ENCODE assay signal across 8 mouse cellular contexts in genomic region chr7:16239554-16239997, GRCm38 (mm10). TPM values are rescaled to one million over a fixed set of nuclear protein-coding genes. Genes with fewer than 3 reads are reported as not detected.
DNase-seq lines count a peak whose midpoint lies in the region; ATAC-seq and TF ChIP-seq lines count a peak whose summit lies in the region.
"Had no signal": no experiment of that assay in that cellular context is flagged by ENCODE, and none has a peak within 500 bp of the region (broad histone marks: within the 10 kb centered on the region; RNA-seq: fewer than 3 reads in every experiment).

No protein-coding gene starts in this region.

- no peak for ATAC-seq in heart, embryonic 13.5 days (ENCODE audit: extremely low read depth, insufficient number of reproducible peaks, low FRiP score, low TSS enrichment)

- TF ChIP-seq RAD21 in MEL (IDR thresholded peaks at IDR 0.05; ENCODE audit: low read depth, low read length): no peak

- H3K79me2 ChIP-seq in MEL (ENCODE audit: control insufficient read depth, insufficient read depth, low read length, poor library complexity): no peaks in the 10 kb centered on the region

- 50% methylated on average over 9 of the region's 9 CpGs for WGBS in heart, embryonic 13.5 days
- WGBS in limb, embryonic 10.5 days: 68% methylated on average over 9 of the region's 9 CpGs

- H3K27me3 ChIP-seq in MEL (ENCODE audit: control insufficient read depth in 1 of 2, insufficient read depth in 2 of 2, low read length in 2 of 2): no peaks in the 10 kb centered on the region
- no peaks in the 10 kb centered on the region for H3K27me3 ChIP-seq in heart, embryonic 13.5 days (replicated peaks)
- no peaks in the 10 kb centered on the region for H3K27me3 ChIP-seq in limb, embryonic 10.5 days (ENCODE audit: low read depth, poor library complexity, severe bottlenecking)

- no peaks in the 10 kb centered on the region for H3K9me3 ChIP-seq in MEL (replicated peaks; ENCODE audit: insufficient read depth, low read length)
- H3K9me3 ChIP-seq in heart, embryonic 13.5 days: no peaks in the 10 kb centered on the region
- no peaks in the 10 kb centered on the region for H3K9me3 ChIP-seq in limb, embryonic 10.5 days (replicated peaks)

- H3K36me3 ChIP-seq in MEL (ENCODE audit: control insufficient read depth in 1 of 2, insufficient read depth in 2 of 2, low read length in 2 of 2): peaks cover 0 to 17% of the 10 kb centered on the region in 2 experiments; a peak in 2 of 4 replicates
- no peaks in the 10 kb centered on the region for H3K36me3 ChIP-seq in heart, embryonic 13.5 days
- H3K36me3 ChIP-seq in limb, embryonic 10.5 days: no peaks in the 10 kb centered on the region

- no peak for TF ChIP-seq CTCF in MEL (IDR thresholded peaks at IDR 0.05 in 2 of 3, conservative IDR thresholded peaks at IDR 0.05 in 1 of 3; ENCODE audit: control insufficient read depth in 1 of 3, insufficient read depth in 1 of 3, low read depth in 2 of 3, low read length in 3 of 3, poor library complexity in 1 of 3, severe bottlenecking in 1 of 3)

- H3K27ac ChIP-seq in MEL (ENCODE audit: control insufficient read depth, low read depth, low read length): peak overlapping the region; percentile 73
- peak overlapping the region; percentile 61 for H3K27ac ChIP-seq in heart, embryonic 13.5 days (replicated peaks)
- H3K27ac ChIP-seq in limb, embryonic 10.5 days: no peak overlapping the region

- TF ChIP-seq POLR2A in MEL (IDR thresholded peaks at IDR 0.05; ENCODE audit: control insufficient read depth in 1 of 2, insufficient read depth in 1 of 2, low read depth in 1 of 2, low read length in 2 of 2, poor library complexity in 1 of 2): no peak

- peaks cover 3 to 21% of the 10 kb centered on the region in 2 experiments; a peak in 3 of 4 replicates for H3K4me1 ChIP-seq in MEL (ENCODE audit: control insufficient read depth in 1 of 2, insufficient read depth in 2 of 2, low read length in 2 of 2)
- H3K4me1 ChIP-seq in heart, embryonic 13.5 days: peaks cover 15% of the 10 kb centered on the region
- no peaks in the 10 kb centered on the region for H3K4me1 ChIP-seq in limb, embryonic 10.5 days

- H3K9ac ChIP-seq in MEL (ENCODE audit: control insufficient read depth, low read depth, low read length, poor library complexity, severe bottlenecking): peak overlapping the region; percentile 69
- 0 out of 2 replicates have a peak overlapping the region, but pooled peaks have one; percentile 7 for H3K9ac ChIP-seq in heart, embryonic 13.5 days

- peak overlapping the region; percentile 49 to 54; a peak in 3 of 4 replicates for H3K4me3 ChIP-seq in MEL (ENCODE audit: control insufficient read depth in 1 of 2, insufficient read depth in 1 of 2, low read depth in 2 of 2, low read length in 2 of 2)
- H3K4me3 ChIP-seq in heart, embryonic 13.5 days: 0 out of 2 replicates have a peak overlapping the region, but pooled peaks have one; percentile 6
- H3K4me3 ChIP-seq in limb, embryonic 10.5 days: no peak overlapping the region

- peak overlapping the region; percentile 43 for H3K4me2 ChIP-seq in heart, embryonic 13.5 days

- TF ChIP-seq EP300 in MEL (IDR thresholded peaks at IDR 0.05; ENCODE audit: low read depth in 1 of 2, low read length in 2 of 2): no peak

- DNase-seq in MEL (ENCODE audit: low read depth, low spot score): peak; percentile 31
- peak; percentile 79 for DNase-seq in cerebellum, adult 11-12 months
- DNase-seq in lung, postnatal 36 days: peak; percentile 77
- no peak for DNase-seq in limb, embryonic 10.5 days (ENCODE audit: low spot score)
- DNase-seq in right cerebral cortex, postnatal 10 days (ENCODE audit: low spot score in 2 of 2): no peak
- no peak for DNase-seq in thymus, postnatal 0 days (ENCODE audit: low spot score)

TF ChIP-seq in MEL, 35 proteins besides CTCF, POLR2A, EP300 and RAD21:
- TF ChIP-seq MYB (IDR thresholded peaks at IDR 0.05; ENCODE audit: low read depth, low read length) (no peak), GABPA (IDR thresholded peaks at IDR 0.05; ENCODE audit: low read depth, low read length) (no peak), USF1 (IDR thresholded peaks at IDR 0.05; ENCODE audit: low read depth, low read length) (no peak), ZNF384 (IDR thresholded peaks at IDR 0.05; ENCODE audit: low read depth, low read length) (no peak), POLR2AphosphoS2 (IDR thresholded peaks at IDR 0.05; ENCODE audit: low read length) (no peak)
TF ChIP-seq in MEL: peak in this region for 0.

RNA-seq across cellular contexts. Expression of gene C5ar2, which starts 4.4 kb away (rescaled TPM):
- 0.92 and 1.7 TPM in 2 replicates for total RNA-seq in MEL (2012; rRNA removed)
- polyA plus RNA-seq in MEL (2012; ENCODE audit: insufficient read depth in 1 of 2, insufficient read length in 2 of 2, low read depth in 1 of 2, low replicate concordance in 2 of 2, missing spikeins in 1 of 2): under 1 TPM in 1 of 2 experiments, not detected in 1; 0.49 TPM
- polyA plus RNA-seq in heart, embryonic 13.5 days (2015; fragmentation: Nextera tagmentation; extraction: Ambion mirVana): 0.76 and 0.78 TPM in 2 replicates
- 0.04 TPM in 1 of 2 replicates, not detected in the other for polyA plus RNA-seq in limb, embryonic 10.5 days (2016; fragmentation: Nextera tagmentation; extraction: Ambion mirVana)
- polyA plus RNA-seq in thymus, postnatal 0 days (2015; fragmentation: Nextera tagmentation; extraction: Ambion mirVana): 0.04 and 0.14 TPM in 2 replicates
- polyA plus RNA-seq: neural tube, embryonic 11.5 days had no signal

RNA-seq across cellular contexts. Expression of gene Dhx34, which starts 17.7 kb away (rescaled TPM):
- 5.8 and 6.0 TPM in 2 replicates for total RNA-seq in MEL (2012; rRNA removed)
- 10 to 100 TPM in 1 of 2 experiments, not detected in 1; 13.6 TPM for polyA plus RNA-seq in MEL (2012; ENCODE audit: insufficient read depth in 1 of 2, insufficient read length in 2 of 2, low read depth in 1 of 2, low replicate concordance in 2 of 2, missing spikeins in 1 of 2)
- polyA plus RNA-seq in heart, embryonic 13.5 days (2015; fragmentation: Nextera tagmentation; extraction: Ambion mirVana): 10.5 and 11.0 TPM in 2 replicates
- polyA plus RNA-seq in limb, embryonic 10.5 days (2016; fragmentation: Nextera tagmentation; extraction: Ambion mirVana): 19.8 and 20.0 TPM in 2 replicates
- 18.4 and 18.7 TPM in 2 replicates for polyA plus RNA-seq in thymus, postnatal 0 days (2015; fragmentation: Nextera tagmentation; extraction: Ambion mirVana)

RNA-seq across cellular contexts. Expression of gene C5ar1, which starts 19.8 kb away (rescaled TPM):
- total RNA-seq in MEL (2012; rRNA removed): not detected in 2 replicates
- not detected for polyA plus RNA-seq in MEL (2012; ENCODE audit: insufficient read depth in 1 of 2, insufficient read length in 2 of 2, low read depth in 1 of 2, low replicate concordance in 2 of 2, missing spikeins in 1 of 2)
- 1.5 and 2.2 TPM in 2 replicates for polyA plus RNA-seq in heart, embryonic 13.5 days (2015; fragmentation: Nextera tagmentation; extraction: Ambion mirVana)
- 0.41 and 0.76 TPM in 2 replicates for polyA plus RNA-seq in limb, embryonic 10.5 days (2016; fragmentation: Nextera tagmentation; extraction: Ambion mirVana)
- 1.1 and 1.2 TPM in 2 replicates for polyA plus RNA-seq in thymus, postnatal 0 days (2015; fragmentation: Nextera tagmentation; extraction: Ambion mirVana)

RNA-seq across cellular contexts. Expression of gene Inafm1, which starts 33.8 kb away (rescaled TPM):
- total RNA-seq in MEL (2012; rRNA removed): 38.0 and 50.7 TPM in 2 replicates
- 10 to 100 TPM in 1 of 2 experiments, not detected in 1; 87.6 TPM for polyA plus RNA-seq in MEL (2012; ENCODE audit: insufficient read depth in 1 of 2, insufficient read length in 2 of 2, low read depth in 1 of 2, low replicate concordance in 2 of 2, missing spikeins in 1 of 2)
- polyA plus RNA-seq in heart, embryonic 13.5 days (2015; fragmentation: Nextera tagmentation; extraction: Ambion mirVana): 10.7 TPM in 2 replicates
- polyA plus RNA-seq in limb, embryonic 10.5 days (2016; fragmentation: Nextera tagmentation; extraction: Ambion mirVana): 5.4 and 7.4 TPM in 2 replicates
- 6.2 and 7.6 TPM in 2 replicates for polyA plus RNA-seq in thymus, postnatal 0 days (2015; fragmentation: Nextera tagmentation; extraction: Ambion mirVana)

RNA-seq across cellular contexts. Expression of gene Ccdc9, which starts 47.0 kb away (rescaled TPM):
- 57.4 and 63.6 TPM in 2 replicates for total RNA-seq in MEL (2012; rRNA removed)
- polyA plus RNA-seq in MEL (2012; ENCODE audit: insufficient read depth in 1 of 2, insufficient read length in 2 of 2, low read depth in 1 of 2, low replicate concordance in 2 of 2, missing spikeins in 1 of 2): 10 to 100 TPM in 1 of 2 experiments, not detected in 1; 97.1 TPM
- polyA plus RNA-seq in heart, embryonic 13.5 days (2015; fragmentation: Nextera tagmentation; extraction: Ambion mirVana): 14.3 and 16.5 TPM in 2 replicates
- polyA plus RNA-seq in limb, embryonic 10.5 days (2016; fragmentation: Nextera tagmentation; extraction: Ambion mirVana): 36.3 and 36.8 TPM in 2 replicates
- polyA plus RNA-seq in thymus, postnatal 0 days (2015; fragmentation: Nextera tagmentation; extraction: Ambion mirVana): 15.9 and 21.9 TPM in 2 replicates

Comparison
In these comparisons a context has a peak if more than half of its experiments do, and no peak if none do; other contexts are left out.
1. DNase-seq: peak in MEL (single experiment), cerebellum, adult 11-12 months (single experiment) and lung, postnatal 36 days (single experiment); none in limb, embryonic 10.5 days (single experiment), right cerebral cortex, postnatal 10 days (0 of 2) and thymus, postnatal 0 days (single experiment).